Mouse (Mus musculus) G1E (cell line): ENCODE measurements around the gene Ctsh. TPM values are rescaled to one million over a fixed set of nuclear protein-coding genes. Genes with fewer than 3 reads are reported as not detected.
"Not testable (repeated sequence)": the region's sequence is repeated elsewhere in the genome, so short reads cannot be mapped to it uniquely, and the experiment has no call there.

Experiments
- ATAC-seq: 2 replicates; pipeline ENCODE4 v1.8.0; 2016; ENCODE audit warnings: mild to moderate bottlenecking; ENCODE audit not compliant: insufficient number of reproducible peaks, poor library complexity, low FRiP score, severe bottlenecking; ENCODE audit errors: extremely low read depth
- DNase-seq: peaks from one replicate; pipeline ENCODE4 v3.0.0; 2012; ENCODE audit warnings: low spot score
- H3K27me3 ChIP-seq: 2 replicates; pipeline ENCODE4 v1.6.1; 2012; ENCODE audit warnings: mild to moderate bottlenecking, low read length, inconsistent platforms; ENCODE audit not compliant: insufficient read depth
- H3K36me3 ChIP-seq: replicated peaks from 2 replicates; pipeline ENCODE3; 2012; ENCODE audit warnings: mild to moderate bottlenecking, inconsistent platforms
- H3K4me1 ChIP-seq: 2 replicates; pipeline ENCODE4 v1.6.1; 2012; ENCODE audit warnings: low read depth, low read length, inconsistent platforms, mixed read lengths; ENCODE audit not compliant: insufficient read depth
- H3K4me3 ChIP-seq: 2 replicates; pipeline ENCODE4 v1.5.1; 2012; ENCODE audit warnings: low read depth, mild to moderate bottlenecking, inconsistent platforms, low read length, moderate library complexity, mixed read lengths
- H3K9me3 ChIP-seq: replicated peaks from 2 replicates; pipeline ENCODE4 v1.6.1; 2012; ENCODE audit warnings: inconsistent platforms
- CTCF ChIP-seq: IDR thresholded peaks from 2 replicates; pipeline ENCODE4 v1.5.1; 2012; ENCODE audit warnings: low read depth, low read length, inconsistent platforms, mixed read lengths
- GATA1 ChIP-seq: IDR thresholded peaks from 2 replicates; pipeline ENCODE4 v1.6.1; 2012; ENCODE audit warnings: borderline replicate concordance, low read length, inconsistent platforms, mixed read lengths
- GATA2 ChIP-seq: IDR thresholded peaks from 2 replicates; pipeline ENCODE4 v1.6.1; 2012; ENCODE audit warnings: low read depth, low read length, inconsistent platforms, borderline replicate concordance
- POLR2AphosphoS5 ChIP-seq: IDR thresholded peaks from 2 replicates; pipeline ENCODE4 v1.6.1; 2012; ENCODE audit warnings: low read depth, low read length, inconsistent platforms; ENCODE audit not compliant: insufficient replicate concordance
- TAL1 ChIP-seq: conservative IDR thresholded peaks from 2 replicates; pipeline ENCODE4 v1.6.1; 2012; ENCODE audit warnings: low read depth, low read length, inconsistent platforms, mixed read lengths
- polyA plus RNA-seq: library from polyadenylated mRNA; stranded (reverse); fragments of >175 nt; gene quantifications from 2 replicates; pipeline ENCODE4 v1.2.3, GENCODE M21; 2012
- total RNA-seq, 2 experiments: library from RNA; stranded (forward) in 1 of 2; stranded (reverse) in 1 of 2; fragments of 200-1000 nt in 1 of 2; fragments of >200 nt in 1 of 2; fragmentation: Nextera tagmentation in 1 of 2; gene quantifications; 2 replicates each; pipeline ENCODE4 v1.2.3; 2014 to 2017

Gene Ctsh
- total and polyA plus RNA-seq, 3 experiments, result 0.16 TPM; not detected in 2

DNA sequence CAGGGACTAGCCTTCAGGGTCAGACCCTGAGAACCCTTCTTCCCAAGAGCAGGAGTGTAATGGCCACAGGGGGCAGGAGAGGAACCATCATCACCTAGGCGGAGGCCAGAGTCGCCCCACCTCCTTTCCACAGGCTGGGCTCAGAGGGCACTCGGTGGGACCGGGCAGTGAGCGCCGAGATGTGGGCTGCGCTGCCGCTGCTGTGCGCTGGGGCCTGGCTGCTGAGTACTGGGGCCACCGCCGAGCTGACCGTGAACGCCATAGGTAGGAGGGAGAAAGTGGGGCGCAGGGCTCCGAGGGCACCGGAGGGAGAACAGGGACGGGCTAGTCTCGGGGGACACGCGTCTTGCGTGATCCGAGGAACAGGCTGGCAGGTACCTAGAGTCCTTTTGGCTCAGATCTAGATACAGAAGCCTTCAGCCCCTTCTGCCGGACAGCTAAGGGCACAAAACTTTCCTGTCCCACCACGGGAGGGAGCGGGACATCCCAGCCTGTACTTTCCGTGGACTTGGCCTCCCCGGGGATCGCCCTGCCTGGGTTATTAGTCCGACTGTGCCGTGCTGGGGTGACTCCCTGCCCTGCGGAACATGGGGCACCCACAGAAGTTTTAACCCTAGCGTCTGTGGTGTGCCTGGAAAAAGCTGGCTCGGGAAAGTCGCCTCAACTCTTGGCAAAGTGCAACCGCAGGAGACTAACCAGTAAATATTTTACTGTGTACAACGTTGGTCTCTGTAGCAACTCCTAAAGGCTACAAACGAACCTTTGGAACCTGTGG is 606 bp downstream of the Ctsh start:
- no peak for TF ChIP-seq CTCF
- TF ChIP-seq GATA1, result no peak
- TF ChIP-seq TAL1, result no peak
- TF ChIP-seq POLR2AphosphoS5, result no peak
- no peak for TF ChIP-seq GATA2
- no peaks in the 10 kb centered on the region for H3K4me1 ChIP-seq
- peaks cover 17% of the 10 kb centered on the region for H3K9me3 ChIP-seq
- no peaks in the 10 kb centered on the region for H3K27me3 ChIP-seq
- no peaks in the 10 kb centered on the region for H3K36me3 ChIP-seq
- no peak for DNase-seq
- ATAC-seq, result no peak
- no peak overlapping the region for H3K4me3 ChIP-seq

DNA sequence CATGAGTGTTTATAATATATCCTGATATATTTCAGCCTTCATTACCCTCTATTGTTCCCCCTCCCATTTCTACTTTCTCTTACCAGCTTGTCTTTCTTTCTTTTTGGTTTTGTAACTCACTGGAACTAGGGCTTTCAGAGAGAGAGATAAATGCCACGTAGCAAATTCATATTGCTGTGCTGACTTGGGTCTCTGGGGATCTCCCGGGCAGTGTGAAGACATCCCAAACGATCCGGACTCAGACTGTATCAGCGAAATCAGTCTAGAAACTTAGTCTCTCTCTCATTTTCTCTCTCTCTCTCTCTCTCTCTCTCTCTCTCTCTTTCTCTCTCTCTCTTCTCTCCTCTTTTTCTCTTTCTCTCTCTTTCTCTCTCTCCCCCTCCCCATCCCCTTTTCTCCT is 1.5 kb downstream of the Ctsh start:
- no peaks in the 10 kb centered on the region for H3K36me3 ChIP-seq
- no peaks in the 10 kb centered on the region for H3K4me1 ChIP-seq
- TF ChIP-seq CTCF, result no peak
- TF ChIP-seq TAL1, result no peak
- TF ChIP-seq GATA1, result no peak
- TF ChIP-seq GATA2, result no peak
- TF ChIP-seq POLR2AphosphoS5, result no peak
- H3K27me3 ChIP-seq, result no peaks in the 10 kb centered on the region
- no peak for DNase-seq
- ATAC-seq, result no peak
- peaks cover 17% of the 10 kb centered on the region for H3K9me3 ChIP-seq
- no peak overlapping the region for H3K4me3 ChIP-seq

DNA sequence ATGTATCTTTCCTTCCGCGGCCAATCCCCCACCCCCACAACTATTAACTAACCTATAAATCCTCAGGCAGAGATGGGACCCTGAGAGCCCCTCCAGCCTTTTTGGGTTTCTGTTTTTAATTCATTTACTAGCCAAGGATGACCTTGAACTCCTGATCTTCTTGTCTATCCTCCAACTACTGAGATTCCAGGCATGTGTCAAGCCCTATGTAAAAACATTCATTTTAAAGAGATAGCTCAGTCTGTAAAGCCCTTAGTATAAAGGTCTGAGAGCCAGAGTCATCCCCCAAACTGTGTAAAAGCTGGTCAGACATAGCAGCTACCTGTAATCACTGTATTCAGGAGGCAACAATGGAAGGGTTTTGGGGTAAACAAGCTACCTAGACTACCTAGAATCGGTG is 2.0 kb downstream of the Ctsh start:
- H3K4me3 ChIP-seq, result no peak overlapping the region
- no peaks in the 10 kb centered on the region for H3K36me3 ChIP-seq
- no peak for TF ChIP-seq GATA2
- no peak for TF ChIP-seq TAL1
- TF ChIP-seq POLR2AphosphoS5, result no peak
- no peak for TF ChIP-seq GATA1
- TF ChIP-seq CTCF, result no peak
- no peak for DNase-seq
- ATAC-seq, result no peak
- no peaks in the 10 kb centered on the region for H3K27me3 ChIP-seq
- peaks cover 13% of the 10 kb centered on the region for H3K9me3 ChIP-seq
- no peaks in the 10 kb centered on the region for H3K4me1 ChIP-seq

DNA sequence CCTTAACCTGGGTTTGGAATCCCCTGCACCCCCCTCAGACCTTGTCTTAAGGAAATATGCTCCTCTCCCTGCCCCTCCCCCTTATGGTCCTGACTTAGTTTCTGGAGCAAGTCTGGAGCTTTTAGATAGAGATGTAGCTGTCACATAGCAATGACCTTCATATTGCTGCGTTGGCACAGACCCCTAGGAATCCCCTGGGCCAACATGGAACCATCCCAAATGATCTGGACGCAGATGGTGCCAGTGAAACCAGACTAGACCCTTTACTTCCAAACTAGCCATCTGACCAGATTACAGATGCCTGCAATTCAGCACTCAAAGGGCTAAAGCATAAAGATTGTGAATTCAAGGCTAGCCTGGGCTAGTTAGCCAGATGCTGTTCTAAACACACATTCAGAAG is 2.8 kb downstream of the Ctsh start:
- Histone ChIP-seq H3K27me3 (no peaks in the 10 kb centered on the region), H3K36me3 (no peaks in the 10 kb centered on the region), H3K9me3 (peaks cover 12% of the 10 kb centered on the region), H3K4me1 (no peaks in the 10 kb centered on the region), H3K4me3 (no peak overlapping the region)
- ATAC-seq, result no peak
- no peak for TF ChIP-seq TAL1
- no peak for TF ChIP-seq POLR2AphosphoS5
- no peak for TF ChIP-seq CTCF
- no peak for TF ChIP-seq GATA1
- no peak for TF ChIP-seq GATA2
- no peak for DNase-seq

DNA sequence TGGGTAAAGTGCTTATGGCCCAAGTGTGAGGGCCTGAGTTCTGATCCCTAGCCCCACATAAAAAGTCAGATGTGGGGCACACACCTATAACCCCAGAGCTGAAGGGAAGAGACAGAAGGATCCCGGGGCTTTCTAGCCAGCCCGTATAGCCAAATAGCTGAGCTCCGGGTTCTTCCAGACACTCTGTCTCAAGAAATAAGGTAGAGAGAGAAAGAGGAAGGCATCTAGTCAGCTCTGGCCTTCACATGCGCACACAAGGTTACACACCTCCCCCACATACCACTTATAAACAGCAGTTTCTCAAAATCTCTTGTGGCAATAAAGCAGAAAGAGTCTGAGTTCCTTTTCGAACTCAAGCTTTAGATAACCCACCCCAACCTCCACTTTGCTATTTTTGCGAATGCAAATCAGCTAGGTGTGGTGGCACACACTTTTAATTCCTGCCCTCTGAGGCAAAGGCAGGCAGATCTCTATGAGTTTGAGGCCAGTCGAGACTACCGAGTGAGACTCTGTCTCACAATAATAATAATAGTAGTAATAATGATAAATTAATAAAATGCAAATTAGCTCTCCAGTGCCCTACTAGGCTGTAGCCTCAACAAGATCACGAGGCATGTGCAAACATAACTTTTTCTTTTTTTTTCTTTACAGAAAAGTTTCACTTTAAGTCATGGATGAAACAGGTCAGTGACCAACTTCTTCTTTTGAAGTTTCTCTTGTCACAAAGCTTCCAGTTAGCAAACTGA is 6.0 kb downstream of the Ctsh start:
- Histone ChIP-seq H3K4me1 (no peaks in the 10 kb centered on the region), H3K36me3 (no peaks in the 10 kb centered on the region), H3K9me3 (0 out of 2 replicates have a peak, but pooled peaks cover 7% of the 10 kb centered on the region), H3K27me3 (no peaks in the 10 kb centered on the region), H3K4me3 (no peak overlapping the region)
- no peak for ATAC-seq
- TF ChIP-seq GATA2 (no peak), TAL1 (no peak), POLR2AphosphoS5 (no peak), GATA1 (no peak), CTCF (no peak)
- no peak for DNase-seq

DNA sequence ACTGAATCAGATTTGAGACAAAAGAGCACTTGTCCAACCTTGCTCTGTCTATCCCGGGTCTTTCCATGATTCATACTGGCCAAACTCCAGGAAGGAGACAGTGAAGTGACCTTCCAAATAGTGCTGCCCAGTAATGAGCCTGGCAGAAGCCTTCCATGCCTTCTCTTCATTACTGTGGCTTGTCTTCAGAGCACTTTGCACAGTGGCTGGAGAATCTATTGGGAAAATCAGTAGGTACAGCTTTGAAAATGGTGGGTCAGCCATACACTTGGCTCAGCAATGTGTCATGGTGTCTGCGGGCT is 6.6 kb downstream of the Ctsh start:
- H3K9me3 ChIP-seq, result 0 out of 2 replicates have a peak, but pooled peaks cover 10% of the 10 kb centered on the region
- H3K36me3 ChIP-seq, result no peaks in the 10 kb centered on the region
- ATAC-seq (no peak), DNase-seq (no peak)
- H3K27me3 ChIP-seq, result no peaks in the 10 kb centered on the region
- no peaks in the 10 kb centered on the region for H3K4me1 ChIP-seq
- H3K4me3 ChIP-seq, result no peak overlapping the region
- TF ChIP-seq POLR2AphosphoS5, result no peak
- TF ChIP-seq TAL1, result no peak

DNA sequence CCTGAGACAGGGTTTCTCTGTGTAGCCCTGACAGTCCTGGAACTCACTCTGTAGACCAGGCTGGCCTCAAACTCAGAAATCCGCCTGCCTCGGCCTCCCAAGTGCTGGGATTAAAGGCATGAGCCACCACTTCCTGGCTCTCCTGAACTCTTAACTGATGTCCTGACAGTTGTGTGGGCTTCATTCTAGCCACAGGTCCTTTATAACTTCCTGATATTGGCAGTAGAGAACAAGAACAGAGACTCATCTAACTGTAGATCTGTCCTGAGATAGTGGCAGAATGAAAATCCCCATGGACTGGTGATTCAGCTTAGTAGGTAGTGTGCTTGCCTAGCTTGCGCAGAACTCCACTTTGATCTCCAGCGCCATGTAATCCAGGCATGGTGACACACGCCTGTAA is 7.0 kb downstream of the Ctsh start:
- not testable (repeated sequence) for H3K9me3 ChIP-seq, H3K27me3 ChIP-seq, DNase-seq, H3K36me3 ChIP-seq, H3K4me3 ChIP-seq, H3K4me1 ChIP-seq, ATAC-seq
